Mouse (Mus musculus) liver, embryonic 13.5 days (tissue): Measurements from ENCODE around the gene Sorbs1. TPM values are rescaled to one million over a fixed set of nuclear protein-coding genes. Genes with fewer than 3 reads are reported as not detected.

Source experiments
- ATAC-seq: fragments of 200-750 bp; cut with Nextera tagmentation; 2 replicates; pipeline ENCODE4 v1.8.0; 2017; ENCODE audit warnings: low read depth, mild to moderate bottlenecking, moderate number of reproducible peaks, moderate library complexity
- DNase-seq: peaks from one replicate; pipeline ENCODE4 v3.0.0; 2022
- H3K27ac ChIP-seq: fragments of 300-500 bp; sonication (generic); 2 replicates; pipeline ENCODE4 v1.5.1; 2015; ENCODE audit warnings: moderate library complexity, mild to moderate bottlenecking, inconsistent platforms
- H3K27me3 ChIP-seq: fragments of 300-500 bp; sonication (generic); 2 replicates; pipeline ENCODE4 v1.6.1; 2015; ENCODE audit warnings: mild to moderate bottlenecking, inconsistent platforms
- H3K36me3 ChIP-seq: fragments of 300-500 bp; sonication (generic); 2 replicates; pipeline ENCODE4 v1.6.1; 2015; ENCODE audit warnings: mild to moderate bottlenecking, inconsistent platforms
- H3K4me1 ChIP-seq: fragments of 300-500 bp; sonication (generic); replicated peaks from 2 replicates; pipeline ENCODE4 v1.6.1; 2015; ENCODE audit warnings: inconsistent platforms
- H3K4me2 ChIP-seq: fragments of 300-500 bp; sonication (generic); 2 replicates; pipeline ENCODE4 v1.6.1; 2015; ENCODE audit warnings: inconsistent platforms, mild to moderate bottlenecking, moderate library complexity
- H3K4me3 ChIP-seq: fragments of 300-500 bp; sonication (generic); replicated peaks from 2 replicates; pipeline ENCODE4 v1.5.1; 2015; ENCODE audit warnings: mild to moderate bottlenecking, inconsistent platforms
- H3K9ac ChIP-seq: fragments of 300-500 bp; sonication (generic); 2 replicates; pipeline ENCODE4 v1.6.1; 2015; ENCODE audit warnings: mild to moderate bottlenecking, inconsistent platforms
- H3K9me3 ChIP-seq: fragments of 300-500 bp; sonication (generic); replicated peaks from 2 replicates; pipeline ENCODE4 v1.6.1; 2016; ENCODE audit warnings: inconsistent platforms
- WGBS: fragments of 180-500 bp; shearing (Covaris S2); methylation state at CpG from one replicate; pipeline ENCODE4 v1.1.7; 2015; ENCODE audit not compliant: insufficient replicate concordance; 5-methylcytosine and 5-hydroxymethylcytosine counted together
- polyA plus RNA-seq: library from polyadenylated mRNA; unstranded; fragments of >200 nt; fragmentation: Nextera tagmentation; extraction: Ambion mirVana; gene quantifications from 2 replicates; pipeline ENCODE4 v1.2.1, GENCODE M21; 2015

Gene Sorbs1
- polyA plus RNA-seq, 1 experiment from 2014 or later: 28.8 TPM

DNA sequence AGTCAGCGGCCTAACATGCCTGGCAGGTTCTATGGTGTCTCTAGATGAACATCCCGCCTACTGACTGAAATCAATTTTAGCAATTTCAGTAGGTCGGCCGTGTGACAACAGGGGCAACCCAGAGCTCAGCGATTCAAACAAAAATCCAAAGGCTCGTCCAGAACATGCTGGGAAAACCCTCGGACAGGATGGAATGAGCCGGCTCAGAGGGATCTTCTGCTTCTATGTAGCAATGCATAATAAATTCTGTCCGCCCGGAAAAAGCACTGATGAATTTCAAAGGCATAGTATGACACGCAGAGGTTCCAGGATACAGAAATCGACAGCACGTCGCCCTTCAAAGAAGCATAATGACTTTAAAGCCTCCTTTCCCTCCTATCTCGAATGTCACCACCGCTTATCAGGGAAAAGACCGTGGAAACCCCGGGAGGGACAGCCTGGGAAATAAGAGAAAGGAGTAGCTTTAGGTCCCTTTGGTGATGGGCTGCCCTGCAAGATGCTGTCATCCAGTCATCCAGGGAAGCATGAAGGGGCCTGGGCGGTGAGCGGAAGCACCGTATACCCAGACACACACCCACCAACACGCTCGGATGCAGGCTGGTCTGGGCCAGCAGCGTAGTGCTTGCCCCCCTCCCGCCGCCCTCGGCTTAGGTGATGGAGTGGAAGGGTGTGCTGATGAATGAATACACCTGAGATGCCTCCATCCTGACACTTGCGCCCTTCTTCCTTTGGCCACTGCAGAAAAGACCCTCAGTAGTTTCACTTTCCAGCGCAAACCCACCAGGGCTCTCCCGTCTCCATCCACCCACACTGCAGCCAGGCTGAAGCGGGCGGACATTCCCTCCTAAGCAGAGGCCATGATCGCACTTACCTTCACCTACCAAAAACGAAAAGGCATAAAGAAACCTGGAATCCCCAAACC is 818 bp downstream of the Sorbs1 start:
- no peaks in the 10 kb centered on the region for H3K36me3 ChIP-seq
- H3K27me3 ChIP-seq: no peaks in the 10 kb centered on the region
- peak overlapping the region; percentile 97 for H3K9ac ChIP-seq
- DNase-seq (peak; percentile 50), ATAC-seq (peak; percentile 18)
- peak overlapping the region; percentile 98 for H3K27ac ChIP-seq
- 2% methylated on average over 34 of the region's 34 CpGs for WGBS
- H3K4me2 ChIP-seq: peak overlapping the region; percentile 94
- peak overlapping the region; percentile 92 for H3K4me3 ChIP-seq
- no peaks in the 10 kb centered on the region for H3K9me3 ChIP-seq
- H3K4me1 ChIP-seq: peaks cover 55% of the 10 kb centered on the region

DNA sequence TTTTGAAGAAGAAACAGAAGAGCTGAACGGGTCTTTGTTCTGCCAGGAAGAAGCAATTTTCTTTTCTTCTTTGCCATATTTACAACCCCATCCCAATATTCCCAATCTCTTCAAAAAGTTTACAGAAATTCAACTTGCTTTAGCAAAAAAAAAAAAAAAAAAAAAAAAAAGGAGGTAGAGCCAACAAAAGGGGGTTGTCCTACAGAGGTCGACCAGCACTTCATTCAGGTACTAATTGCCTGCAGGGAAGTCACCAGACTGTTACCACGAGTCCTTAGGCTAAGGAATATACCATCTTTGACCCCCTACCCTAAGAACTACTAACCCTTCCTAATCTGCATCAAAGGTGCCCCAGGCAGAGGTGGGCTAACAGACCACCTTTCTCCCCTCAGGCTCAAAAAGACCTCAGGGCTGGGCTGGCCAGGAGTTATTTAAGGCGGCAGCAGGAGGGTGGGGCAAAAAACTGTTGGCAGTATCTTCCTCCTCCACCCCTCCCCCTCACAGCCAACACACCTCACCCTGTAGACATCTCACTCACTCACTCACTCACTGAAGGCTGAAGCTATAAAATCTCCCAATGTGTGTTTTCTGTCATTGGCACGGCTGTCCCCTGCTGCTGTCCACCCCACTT is 1.8 kb downstream of the Sorbs1 start:
- peak; percentile 60 for DNase-seq
- 9% methylated on average over 5 of the region's 5 CpGs for WGBS
- Histone ChIP-seq H3K4me1 (peaks cover 58% of the 10 kb centered on the region), H3K9ac (peak overlapping the region; percentile 97), H3K36me3 (no peaks in the 10 kb centered on the region), H3K9me3 (no peaks in the 10 kb centered on the region), H3K4me2 (peak overlapping the region; percentile 94), H3K4me3 (peak overlapping the region; percentile 92), H3K27me3 (no peaks in the 10 kb centered on the region), H3K27ac (peak overlapping the region; percentile 98)
- ATAC-seq: peak; percentile 49

DNA sequence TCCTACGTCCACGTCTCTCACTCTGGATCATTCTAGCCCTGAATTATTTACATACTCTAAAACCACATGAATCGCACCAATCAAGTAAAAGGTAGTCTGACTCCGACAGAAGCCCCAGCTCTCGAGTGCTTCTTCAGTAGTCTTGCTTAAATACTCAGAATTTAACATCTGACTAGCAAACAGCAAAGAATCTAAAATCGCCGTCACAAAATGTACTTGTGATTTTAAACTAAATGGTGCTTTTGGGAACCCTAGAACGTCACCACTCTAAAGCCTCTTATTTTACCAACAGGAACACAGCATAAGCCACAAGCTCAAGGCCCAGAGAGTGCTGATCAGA is 2.5 kb downstream of the Sorbs1 start:
- Histone ChIP-seq H3K4me1 (peaks cover 61% of the 10 kb centered on the region), H3K9me3 (no peaks in the 10 kb centered on the region), H3K27me3 (no peaks in the 10 kb centered on the region), H3K4me3 (peak overlapping the region; percentile 92), H3K27ac (peak overlapping the region; percentile 98), H3K9ac (peak overlapping the region; percentile 97), H3K4me2 (peak overlapping the region; percentile 94), H3K36me3 (no peaks in the 10 kb centered on the region)
- no peak for DNase-seq
- 67% methylated on average over 8 of the region's 8 CpGs for WGBS
- no peak for ATAC-seq

DNA sequence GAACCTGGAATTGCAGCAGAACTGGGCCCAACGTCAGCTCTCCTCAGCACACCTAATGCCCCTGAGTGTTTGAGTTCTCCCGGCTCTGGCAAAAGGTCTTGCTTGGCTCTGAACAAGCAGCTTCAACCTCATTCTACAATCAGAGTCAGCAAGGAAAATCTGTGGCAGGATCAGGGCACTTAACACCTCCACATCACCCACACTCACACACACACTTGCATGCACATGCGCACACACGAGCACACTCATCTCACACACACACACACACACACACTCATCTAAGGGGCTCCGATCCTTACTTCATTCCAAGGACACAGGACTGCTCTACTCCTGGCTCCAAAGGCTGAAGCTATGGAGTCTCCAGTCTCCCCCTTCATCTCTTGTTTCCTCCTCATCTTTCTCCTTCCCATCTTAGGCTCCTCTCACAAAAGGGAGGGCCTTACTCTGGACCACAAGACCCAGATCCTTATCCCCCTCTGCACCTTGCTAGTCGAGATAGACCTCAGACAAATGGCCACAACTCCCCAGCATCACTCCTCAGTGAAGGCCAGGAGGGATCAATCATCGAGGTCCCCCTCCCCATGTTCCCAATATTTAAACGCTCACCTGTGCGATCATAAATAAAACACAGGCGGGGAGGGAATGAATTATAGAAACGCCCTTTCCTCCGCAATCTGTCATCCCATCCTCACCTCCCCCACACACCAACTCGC is 3.0 kb downstream of the Sorbs1 start:
- ATAC-seq: no peak
- H3K4me3 ChIP-seq: peak overlapping the region; percentile 92; the same call in 1 of the 2 replicates

DNA sequence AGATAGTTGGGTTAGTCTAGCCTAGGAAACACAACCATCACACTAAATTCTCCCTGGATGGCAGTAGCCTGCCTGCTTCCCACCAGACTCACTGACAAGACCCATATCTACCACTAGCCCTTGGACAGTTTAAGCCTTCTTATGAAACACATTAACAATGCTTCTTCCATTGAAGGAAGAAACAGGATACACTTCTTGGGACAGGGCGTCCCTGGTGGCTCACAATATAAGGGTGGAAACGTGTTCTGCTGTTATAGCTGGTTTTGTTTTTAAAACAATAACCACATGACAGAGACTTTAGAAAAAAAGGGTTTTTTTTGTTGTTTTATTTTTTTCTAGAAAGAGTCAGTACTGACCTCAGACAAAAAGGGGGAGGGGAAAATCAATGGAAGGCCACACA is 4.3 kb downstream of the Sorbs1 start:
- 78% methylated on average over 2 of the region's 2 CpGs for WGBS
- Histone ChIP-seq H3K4me3 (no peak overlapping the region), H3K27ac (peak overlapping the region; percentile 71; the same call in 1 of the 2 replicates), H3K4me1 (peaks cover 52% of the 10 kb centered on the region), H3K36me3 (0 out of 2 replicates have a peak, but pooled peaks cover 2% of the 10 kb centered on the region), H3K9ac (no peak overlapping the region), H3K9me3 (no peaks in the 10 kb centered on the region), H3K27me3 (no peaks in the 10 kb centered on the region), H3K4me2 (0 out of 2 replicates have a peak overlapping the region, but pooled peaks have one; percentile 3)
- no peak for DNase-seq
- ATAC-seq: no peak

More for the DNA sequence above, 3.0 kb downstream of the Sorbs1 start:
- 71% methylated on average over 13 of the region's 13 CpGs for WGBS
- DNase-seq: no peak
- Histone ChIP-seq H3K27me3 (no peaks in the 10 kb centered on the region), H3K36me3 (no peaks in the 10 kb centered on the region), H3K4me2 (peak overlapping the region; percentile 94), H3K4me1 (peaks cover 61% of the 10 kb centered on the region), H3K27ac (peak overlapping the region; percentile 98), H3K9me3 (no peaks in the 10 kb centered on the region), H3K9ac (0 out of 2 replicates have a peak overlapping the region, but pooled peaks have one; percentile 97)

DNA sequence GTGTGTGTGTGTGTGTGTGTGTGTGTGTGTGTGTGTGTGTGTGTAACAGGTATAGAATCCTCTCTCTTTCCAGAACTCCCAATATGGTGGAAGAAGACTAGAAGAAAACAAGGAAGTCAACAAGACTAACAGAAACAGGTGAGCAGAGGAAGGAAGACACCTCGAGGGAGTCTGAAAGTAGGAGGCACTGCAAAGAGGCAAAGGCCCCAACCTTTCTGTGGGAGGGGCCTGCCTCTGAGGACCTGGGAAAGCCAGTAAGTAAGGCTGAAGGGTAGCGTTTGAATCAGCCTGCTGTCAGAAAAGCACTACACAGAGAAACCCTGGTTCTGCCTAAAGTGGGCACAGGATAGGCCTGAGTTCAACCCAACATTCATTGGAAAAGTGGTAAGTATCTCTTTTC is 4.7 kb downstream of the Sorbs1 start:
- no peak for ATAC-seq
- Histone ChIP-seq H3K27ac (peak overlapping the region; percentile 71), H3K4me3 (no peak overlapping the region), H3K4me1 (peaks cover 52% of the 10 kb centered on the region), H3K4me2 (0 out of 2 replicates have a peak overlapping the region, but pooled peaks have one; percentile 3), H3K36me3 (0 out of 2 replicates have a peak, but pooled peaks cover 2% of the 10 kb centered on the region), H3K9ac (no peak overlapping the region), H3K27me3 (no peaks in the 10 kb centered on the region), H3K9me3 (no peaks in the 10 kb centered on the region)
- no peak for DNase-seq
- WGBS: 26% methylated on average over 2 of the region's 2 CpGs

DNA sequence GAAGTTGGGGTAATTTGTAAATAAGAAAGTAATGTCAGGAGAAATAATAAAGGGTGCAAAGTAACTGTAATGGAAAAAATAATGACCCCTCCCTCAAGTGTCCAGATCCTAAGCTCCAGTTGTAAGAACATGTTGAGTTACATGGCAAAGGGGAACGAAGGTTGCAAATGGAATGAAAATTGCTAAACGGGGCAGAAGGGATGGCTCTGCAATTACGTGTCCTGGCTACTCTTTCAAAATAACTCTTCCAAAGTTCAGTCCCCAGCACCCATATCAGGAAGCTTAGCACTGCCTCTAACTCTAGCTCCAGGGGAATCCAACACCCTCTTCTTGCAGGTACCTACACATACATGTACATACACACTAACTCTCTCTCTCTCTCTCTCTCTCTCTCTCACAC is 6.6 kb downstream of the Sorbs1 start:
- DNase-seq (no peak), ATAC-seq (no peak)
- Histone ChIP-seq H3K27me3 (no peaks in the 10 kb centered on the region), H3K4me2 (no peak overlapping the region), H3K36me3 (0 out of 2 replicates have a peak, but pooled peaks cover 2% of the 10 kb centered on the region), H3K4me1 (peaks cover 42% of the 10 kb centered on the region), H3K4me3 (no peak overlapping the region), H3K9me3 (no peaks in the 10 kb centered on the region), H3K9ac (no peak overlapping the region), H3K27ac (no peak overlapping the region)
- 82% methylated on average over 3 of the region's 3 CpGs for WGBS

DNA sequence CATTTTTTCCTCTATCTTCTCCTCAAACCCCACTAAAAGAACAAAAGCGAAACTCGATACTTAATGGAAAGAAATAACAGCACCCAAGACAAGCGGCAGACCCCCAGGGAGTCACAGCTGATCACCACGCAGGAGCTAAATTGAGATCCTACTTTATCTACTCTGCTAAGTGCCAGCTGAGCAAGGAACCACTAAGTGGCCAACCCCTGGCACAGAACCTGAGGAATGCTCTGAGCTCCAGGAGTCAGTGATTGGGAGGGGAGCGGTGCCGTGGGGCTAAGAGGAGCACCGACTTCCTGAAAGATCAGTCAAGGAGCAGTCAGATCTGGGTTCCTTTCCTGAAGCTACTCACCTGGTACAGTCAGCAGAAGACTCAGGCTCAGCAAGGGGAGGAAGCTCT is 9.2 kb downstream of the Sorbs1 start:
- Histone ChIP-seq H3K4me3 (no peak overlapping the region), H3K4me2 (no peak overlapping the region), H3K36me3 (peaks cover 2% of the 10 kb centered on the region; the same call in 1 of the 2 replicates), H3K27ac (no peak overlapping the region), H3K9me3 (no peaks in the 10 kb centered on the region), H3K27me3 (no peaks in the 10 kb centered on the region), H3K4me1 (peaks cover 30% of the 10 kb centered on the region), H3K9ac (no peak overlapping the region)
- 81% methylated on average over 7 of the region's 7 CpGs for WGBS
- ATAC-seq: no peak; the same call in 1 of the 2 replicates
- no peak for DNase-seq

DNA sequence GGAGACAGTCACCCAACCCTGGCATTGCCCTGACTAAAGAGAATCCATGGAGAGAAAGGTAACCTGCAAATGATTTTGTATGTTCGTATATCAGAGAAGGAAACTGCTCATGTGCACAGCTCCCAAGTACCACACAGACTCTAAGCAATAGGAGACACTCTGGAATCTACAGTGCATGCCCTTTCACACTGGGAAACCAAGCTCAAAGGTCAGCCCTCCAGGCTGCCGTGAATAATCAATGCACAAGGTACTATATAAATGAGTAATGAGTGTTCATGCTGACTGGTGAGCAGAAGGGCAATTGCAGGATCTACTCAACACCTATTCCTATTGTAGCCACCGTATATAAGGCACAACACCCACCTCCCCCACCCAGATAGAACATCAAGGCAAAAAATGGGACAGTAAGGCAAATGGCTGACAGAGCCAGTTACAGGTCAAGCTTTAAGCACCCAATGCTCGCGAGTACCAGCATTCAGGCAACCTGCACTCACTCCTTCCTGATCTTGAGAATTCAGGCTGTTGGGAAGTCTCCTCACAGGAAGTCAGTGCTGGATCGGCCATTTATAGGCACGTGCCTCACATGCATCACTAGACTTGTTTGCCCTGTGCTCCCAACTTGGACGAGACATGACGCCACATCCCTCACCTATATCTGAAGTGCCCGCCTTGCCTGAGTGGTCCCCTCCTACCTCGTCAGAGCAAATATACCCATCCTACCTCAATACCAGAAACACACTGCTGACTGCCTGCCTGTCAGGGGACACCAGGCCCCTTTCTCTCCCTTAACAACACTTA is 13.4 kb downstream of the Sorbs1 start:
- Histone ChIP-seq H3K27ac (peak overlapping the region; percentile 65; the same call in 1 of the 2 replicates), H3K27me3 (no peaks in the 10 kb centered on the region), H3K9me3 (no peaks in the 10 kb centered on the region), H3K4me2 (no peak overlapping the region), H3K9ac (no peak overlapping the region), H3K36me3 (peaks cover 2% of the 10 kb centered on the region; the same call in 1 of the 2 replicates), H3K4me3 (no peak overlapping the region), H3K4me1 (peaks cover 42% of the 10 kb centered on the region)
- ATAC-seq: peak; percentile 39; the same call in 1 of the 2 replicates
- no peak for DNase-seq
- WGBS: 74% methylated on average over 11 of the region's 11 CpGs

DNA sequence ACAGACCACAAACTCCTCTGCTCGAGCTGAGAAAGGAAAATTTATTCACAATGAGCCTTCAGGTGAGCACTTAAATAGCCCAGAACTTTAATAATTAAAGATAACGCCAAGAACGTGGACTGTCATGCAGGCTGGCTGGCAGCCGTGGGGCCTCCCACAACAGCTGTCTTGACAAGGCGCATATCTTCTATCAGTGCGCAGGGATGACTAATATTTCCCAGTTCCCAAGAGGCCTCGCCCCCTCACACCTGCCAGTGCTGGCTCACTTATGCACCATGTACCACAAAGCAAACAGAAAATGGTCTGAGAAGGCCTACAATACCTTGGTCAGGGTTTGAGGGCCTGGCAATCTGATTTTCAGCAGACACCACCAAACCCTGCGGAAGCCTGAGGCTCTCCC is 14.4 kb downstream of the Sorbs1 start:
- Histone ChIP-seq H3K4me2 (no peak overlapping the region), H3K4me1 (peaks cover 50% of the 10 kb centered on the region), H3K9me3 (no peaks in the 10 kb centered on the region), H3K27ac (peak overlapping the region; percentile 65), H3K9ac (no peak overlapping the region), H3K4me3 (no peak overlapping the region), H3K27me3 (no peaks in the 10 kb centered on the region), H3K36me3 (no peaks in the 10 kb centered on the region; the same call in 1 of the 2 replicates)
- 56% methylated on average over 8 of the region's 8 CpGs for WGBS
- no peak for ATAC-seq
- no peak for DNase-seq
